Mouse (Mus musculus) kidney, adult 2 months (tissue): Measurements from ENCODE around the gene Ctla4. TPM values are rescaled to one million over a fixed set of nuclear protein-coding genes. Genes with fewer than 3 reads are reported as not detected.

Experiments used
- DNase-seq: peaks from one replicate; pipeline ENCODE4 v3.0.0; 2021
- H3K27ac ChIP-seq: fragments of 200-500 bp; 2 replicates; pipeline ENCODE4 v1.5.1; 2012; ENCODE audit warnings: low read depth, low read length, control low read depth, inconsistent platforms; ENCODE audit not compliant: insufficient read depth
- H3K27me3 ChIP-seq: fragments of 200-500 bp; replicated peaks from 2 replicates; pipeline ENCODE4 v1.6.1; 2012; ENCODE audit warnings: mild to moderate bottlenecking, moderate library complexity, low read length, inconsistent platforms; ENCODE audit not compliant: control insufficient read depth, insufficient read depth
- H3K36me3 ChIP-seq: fragments of 200-500 bp; 2 replicates; pipeline ENCODE4 v1.6.1; 2012; ENCODE audit warnings: mild to moderate bottlenecking, moderate library complexity, low read length, inconsistent platforms; ENCODE audit not compliant: control insufficient read depth, insufficient read depth
- H3K4me1 ChIP-seq: fragments of 200-500 bp; 2 replicates; pipeline ENCODE4 v1.6.1; 2011; ENCODE audit warnings: low read length; ENCODE audit not compliant: control insufficient read depth, insufficient read depth
- H3K4me3 ChIP-seq: fragments of 200-500 bp; 2 replicates; pipeline ENCODE4 v1.5.1; 2011; ENCODE audit warnings: mild to moderate bottlenecking, low read depth, low read length, control low read depth; ENCODE audit not compliant: insufficient read depth
- CTCF ChIP-seq: fragments of 200-500 bp; conservative IDR thresholded peaks from 2 replicates; pipeline ENCODE4 v1.5.1; 2011; ENCODE audit warnings: low read depth, mild to moderate bottlenecking, control low read depth, low read length, moderate library complexity, mixed read lengths; ENCODE audit not compliant: insufficient read depth, insufficient read length
- POLR2A ChIP-seq: fragments of 200-500 bp; IDR thresholded peaks from one replicate; pipeline ENCODE4 v1.6.1; 2011; ENCODE audit warnings: low read depth, low read length, control low read depth
- WGBS: fragments of 180-500 bp; shearing (Covaris S2); methylation state at CpG from one replicate; pipeline ENCODE4 v1.1.7; 2018; 5-methylcytosine and 5-hydroxymethylcytosine counted together
- polyA plus RNA-seq: library from polyadenylated mRNA; depleted of rRNA; stranded (reverse); fragments of >200 nt; gene quantifications from 2 replicates; pipeline ENCODE4 v1.2.3, GENCODE M21; 2012

Ctla4 gene
- polyA plus RNA-seq, 1 experiment, result 0.27 TPM

DNA sequence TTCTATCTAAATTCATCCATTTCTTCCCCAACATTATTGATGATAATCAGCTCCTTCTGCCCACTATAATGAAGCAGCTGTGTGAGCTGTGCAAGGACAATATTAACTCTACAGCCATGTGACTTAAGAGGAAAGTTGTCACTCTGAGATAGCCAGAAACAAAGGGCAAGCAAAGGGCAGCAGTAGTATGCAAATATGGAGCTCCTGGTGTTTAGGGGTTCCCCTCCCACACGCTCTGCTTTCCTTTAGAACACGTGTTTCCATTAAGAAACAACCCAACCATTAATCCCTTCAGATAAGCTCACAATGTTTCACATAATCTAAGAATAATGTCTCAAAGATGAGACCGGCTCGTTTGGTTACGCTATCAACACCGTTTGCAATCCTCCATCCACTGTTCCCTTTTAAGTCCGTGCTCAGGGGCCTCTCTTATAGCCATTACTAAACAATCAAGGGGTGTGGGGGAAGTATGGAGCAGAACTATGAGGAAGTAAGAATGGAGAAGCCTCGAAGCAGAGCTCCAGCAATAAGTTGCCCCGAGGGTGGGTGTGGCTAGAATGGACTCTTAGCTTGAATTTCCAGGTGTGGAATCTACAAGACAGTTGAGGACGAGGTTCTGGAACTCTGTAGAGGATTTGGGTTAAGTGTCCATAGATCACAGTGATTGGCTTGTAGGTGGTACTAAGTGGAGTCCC lies 34.6 kb upstream of the Ctla4 start:
- TF ChIP-seq CTCF (no peak), POLR2A (no peak)
- Histone ChIP-seq H3K27ac (no peak overlapping the region), H3K4me3 (no peak overlapping the region), H3K27me3 (no peaks in the 10 kb centered on the region), H3K36me3 (no peaks in the 10 kb centered on the region), H3K4me1 (no peaks in the 10 kb centered on the region)
- DNase-seq, result no peak
- 65% methylated on average over 10 of the region's 10 CpGs for WGBS

DNA sequence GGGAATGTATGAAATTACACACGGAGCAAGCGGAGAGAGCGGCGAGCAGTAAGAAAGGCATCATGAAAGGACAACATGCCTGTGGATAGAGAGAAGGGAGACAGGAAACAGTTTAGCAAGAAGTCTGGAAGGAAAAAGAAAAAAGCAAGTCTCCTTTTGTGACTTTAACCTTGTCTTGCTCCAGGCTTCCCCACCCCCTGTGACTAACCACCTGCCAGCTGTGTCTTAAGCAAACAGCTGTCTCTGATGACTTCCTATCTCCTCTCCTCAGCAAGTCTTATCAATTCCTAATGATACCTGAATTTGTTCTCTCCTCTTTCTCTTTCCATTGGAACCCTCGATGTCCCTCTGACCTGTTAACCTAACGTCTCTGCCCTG lies 34.0 kb upstream of the Ctla4 start:
- Histone ChIP-seq H3K27ac (no peak overlapping the region), H3K4me1 (no peaks in the 10 kb centered on the region), H3K4me3 (no peak overlapping the region), H3K36me3 (no peaks in the 10 kb centered on the region), H3K27me3 (no peaks in the 10 kb centered on the region)
- 85% methylated on average over 6 of the region's 6 CpGs for WGBS
- no peak for DNase-seq
- TF ChIP-seq POLR2A (no peak), CTCF (no peak)

DNA sequence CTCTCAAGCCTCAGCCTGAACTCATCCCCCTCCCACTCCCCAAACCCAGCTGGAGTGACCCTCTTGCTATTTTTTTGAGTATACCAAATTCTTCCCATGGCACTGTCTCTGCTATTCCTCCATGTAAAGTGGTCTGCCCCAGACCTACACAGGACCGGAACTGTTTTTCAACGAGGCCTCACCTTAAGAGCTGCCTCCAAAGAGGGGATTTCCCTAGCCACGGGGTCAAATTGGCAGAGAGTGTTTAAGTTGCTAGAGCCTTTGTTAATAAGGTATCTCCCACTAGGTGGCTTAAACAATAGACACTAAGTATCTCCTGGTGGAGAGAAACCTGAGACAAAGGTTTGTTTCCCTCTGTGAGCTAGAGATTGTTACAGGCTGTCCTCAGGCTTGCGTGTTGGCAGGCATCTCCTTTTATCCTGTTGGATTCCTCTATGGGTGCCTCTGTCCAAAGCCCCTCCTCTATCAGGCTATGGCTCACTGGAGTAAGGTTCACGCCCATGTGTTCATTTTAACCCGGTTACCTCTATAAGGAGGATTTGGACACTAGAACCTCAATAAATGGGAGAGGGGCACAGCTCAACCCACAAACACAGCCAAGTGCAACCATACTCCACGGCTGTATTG lies 33.4 kb upstream of the Ctla4 start:
- no peak for DNase-seq
- no peaks in the 10 kb centered on the region for H3K27me3 ChIP-seq
- H3K4me1 ChIP-seq, result no peaks in the 10 kb centered on the region
- no peak overlapping the region for H3K4me3 ChIP-seq
- 66% methylated on average over 7 of the region's 7 CpGs for WGBS
- TF ChIP-seq CTCF, result no peak
- TF ChIP-seq POLR2A, result no peak
- H3K27ac ChIP-seq, result no peak overlapping the region
- H3K36me3 ChIP-seq, result no peaks in the 10 kb centered on the region

DNA sequence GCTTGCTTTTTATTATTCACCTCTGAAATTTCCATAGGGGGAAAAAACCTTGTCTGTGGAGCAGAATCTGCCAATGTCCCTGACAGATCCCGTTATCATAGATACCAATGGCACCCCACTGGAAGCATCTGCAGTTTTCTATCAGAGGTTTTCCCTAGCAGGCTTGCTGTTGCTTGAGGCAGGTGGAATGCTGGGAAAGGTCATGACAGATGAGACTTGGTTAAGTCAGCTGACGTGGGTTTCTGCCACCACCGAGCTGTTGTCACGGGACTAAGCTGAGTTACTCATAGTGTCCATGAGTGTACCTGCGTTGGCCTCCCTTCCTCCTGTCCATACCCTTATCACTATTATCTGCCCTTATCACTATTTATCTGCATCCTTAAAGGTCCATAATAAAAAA lies 32.8 kb upstream of the Ctla4 start:
- H3K4me3 ChIP-seq, result no peak overlapping the region
- no peak for DNase-seq
- 93% methylated on average over 5 of the region's 5 CpGs for WGBS
- no peaks in the 10 kb centered on the region for H3K36me3 ChIP-seq
- H3K27ac ChIP-seq, result no peak overlapping the region
- no peaks in the 10 kb centered on the region for H3K27me3 ChIP-seq
- no peaks in the 10 kb centered on the region for H3K4me1 ChIP-seq
- TF ChIP-seq CTCF (no peak), POLR2A (no peak)

DNA sequence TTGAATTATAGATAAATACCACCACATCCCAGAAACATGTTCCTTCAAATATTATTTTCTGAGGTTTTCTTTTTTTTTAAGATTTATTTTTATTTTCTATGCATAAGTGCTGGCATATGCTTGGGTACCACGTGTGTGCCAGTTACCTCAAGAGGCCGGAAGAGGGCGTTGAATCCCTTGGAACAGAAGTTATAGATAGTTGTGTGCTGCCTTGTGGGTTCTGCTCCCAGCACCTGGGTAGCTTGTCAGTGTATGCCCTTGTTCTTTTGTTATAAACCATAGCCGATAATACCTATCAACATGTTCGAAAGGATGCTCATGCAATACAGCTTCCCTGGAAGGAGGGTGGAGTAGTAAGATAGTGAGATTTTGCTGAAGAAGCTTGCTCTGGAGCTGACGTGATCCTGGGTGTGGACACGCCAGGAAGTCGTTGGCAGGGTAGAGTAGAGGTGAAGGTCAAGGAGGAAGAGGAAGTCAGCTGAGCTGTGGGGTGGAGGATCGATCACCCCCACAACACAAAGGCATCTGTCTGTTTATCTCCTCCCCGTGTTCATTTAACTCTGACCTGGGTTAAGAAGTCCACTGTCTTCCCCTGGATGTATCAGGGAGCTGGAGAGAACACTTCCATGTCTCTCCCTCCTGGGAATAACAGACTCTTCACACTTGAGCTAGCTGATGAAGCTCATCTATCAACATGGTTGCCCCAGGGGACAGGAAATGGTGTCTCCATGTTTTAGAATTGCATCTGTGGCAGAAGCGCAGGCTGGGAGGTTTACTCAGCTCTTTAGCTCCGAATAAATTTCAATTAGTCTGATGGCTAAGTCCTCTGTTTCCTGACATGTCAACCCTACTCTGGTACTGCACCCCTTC lies 29.2 kb upstream of the Ctla4 start:
- TF ChIP-seq CTCF, result no peak
- no peak for TF ChIP-seq POLR2A
- 70% methylated on average over 12 of the region's 12 CpGs for WGBS
- no peaks in the 10 kb centered on the region for H3K27me3 ChIP-seq
- peak; percentile 13 for DNase-seq
- H3K4me3 ChIP-seq, result no peak overlapping the region
- no peaks in the 10 kb centered on the region for H3K36me3 ChIP-seq
- H3K4me1 ChIP-seq, result no peaks in the 10 kb centered on the region
- no peak overlapping the region for H3K27ac ChIP-seq

DNA sequence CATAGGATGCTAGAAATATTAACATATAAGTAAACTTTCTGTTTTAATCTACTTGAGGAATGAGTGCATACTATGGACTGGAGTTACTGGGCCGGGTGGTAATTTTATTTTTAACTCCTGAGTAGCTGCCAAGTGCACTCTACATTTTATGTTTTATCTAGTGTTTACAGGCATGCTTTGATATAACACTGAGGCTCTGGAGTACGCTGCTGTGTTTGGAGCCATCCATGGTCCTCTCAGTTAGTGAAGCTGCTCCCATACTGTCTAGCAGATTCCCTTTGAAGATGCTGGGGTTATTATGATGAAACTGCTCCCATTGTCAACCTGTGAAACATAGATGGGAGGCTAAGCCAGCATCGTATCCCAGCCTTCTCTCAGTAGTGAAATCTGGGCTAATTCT lies 27.6 kb upstream of the Ctla4 start:
- no peak overlapping the region for H3K27ac ChIP-seq
- DNase-seq, result no peak
- 61% methylated on average over 3 of the region's 3 CpGs for WGBS
- no peaks in the 10 kb centered on the region for H3K27me3 ChIP-seq
- H3K4me1 ChIP-seq, result no peaks in the 10 kb centered on the region
- no peak for TF ChIP-seq POLR2A
- no peak for TF ChIP-seq CTCF
- H3K36me3 ChIP-seq, result no peaks in the 10 kb centered on the region
- H3K4me3 ChIP-seq, result no peak overlapping the region

DNA sequence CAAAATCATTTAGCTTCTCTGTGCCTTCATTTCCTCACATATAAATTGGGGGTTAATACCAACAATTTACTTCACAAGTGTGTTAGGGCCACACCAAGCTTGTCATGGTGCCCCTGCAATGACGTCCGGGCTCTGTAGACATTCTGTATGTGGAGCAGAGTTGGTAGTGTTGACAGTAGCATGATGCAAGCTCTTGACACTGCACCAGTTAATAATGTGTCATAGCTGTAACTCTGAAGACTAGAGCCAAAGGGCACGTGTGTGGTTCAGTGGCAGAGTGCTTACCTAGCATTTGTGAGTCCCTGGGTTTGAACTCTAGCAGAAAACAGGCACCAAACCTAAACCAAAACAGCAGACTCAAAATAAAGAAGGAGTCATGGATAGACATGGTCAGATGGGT lies 27.0 kb upstream of the Ctla4 start:
- H3K4me1 ChIP-seq, result no peaks in the 10 kb centered on the region
- no peak for DNase-seq
- no peaks in the 10 kb centered on the region for H3K36me3 ChIP-seq
- TF ChIP-seq CTCF (no peak), POLR2A (no peak)
- H3K27ac ChIP-seq, result no peak overlapping the region
- 80% methylated on average over 3 of the region's 3 CpGs for WGBS
- no peaks in the 10 kb centered on the region for H3K27me3 ChIP-seq
- no peak overlapping the region for H3K4me3 ChIP-seq
